Mouse (Mus musculus): ENCODE measurements around the gene Nexn. TPM values are rescaled to one million over a fixed set of nuclear protein-coding genes. Genes with fewer than 3 reads are reported as not detected.
"Not testable (repeated sequence)": the region's sequence is repeated elsewhere in the genome, so short reads cannot be mapped to it uniquely, and the experiment has no call there.

The Nexn gene
- polyA plus RNA-seq, 1 experiment = 10.4 TPM

DNA sequence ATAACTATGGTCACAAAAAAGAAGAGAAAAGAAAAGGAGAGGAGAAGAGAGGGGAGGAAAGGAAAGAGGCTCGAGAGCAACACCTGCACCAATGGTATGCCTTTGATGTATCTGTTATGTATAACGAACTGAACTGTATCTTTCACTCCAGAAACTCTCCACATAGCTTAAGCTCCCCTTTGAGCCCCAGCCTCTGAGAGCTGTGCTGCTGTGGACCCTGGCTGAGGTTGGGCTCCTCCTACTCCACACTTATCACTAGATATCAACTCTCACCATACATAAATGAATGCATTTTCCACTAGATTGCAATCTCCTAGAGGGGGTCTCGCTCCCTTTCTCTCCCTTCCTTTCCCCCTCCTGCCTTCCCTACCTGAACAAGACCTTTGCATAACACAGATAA, 62.2 kb downstream of the Nexn start:
- no peaks in the 10 kb centered on the region; the same call in 1 of the 2 replicates for H3K4me1 ChIP-seq (ENCODE audit: control insufficient read depth, insufficient read depth, insufficient read length, low read length)
- H3K27ac ChIP-seq (replicated peaks; ENCODE audit: low read depth, low read length) = no peak overlapping the region
- H3K4me3 ChIP-seq (ENCODE audit: insufficient read depth, low read depth, low read length) = no peak overlapping the region

DNA sequence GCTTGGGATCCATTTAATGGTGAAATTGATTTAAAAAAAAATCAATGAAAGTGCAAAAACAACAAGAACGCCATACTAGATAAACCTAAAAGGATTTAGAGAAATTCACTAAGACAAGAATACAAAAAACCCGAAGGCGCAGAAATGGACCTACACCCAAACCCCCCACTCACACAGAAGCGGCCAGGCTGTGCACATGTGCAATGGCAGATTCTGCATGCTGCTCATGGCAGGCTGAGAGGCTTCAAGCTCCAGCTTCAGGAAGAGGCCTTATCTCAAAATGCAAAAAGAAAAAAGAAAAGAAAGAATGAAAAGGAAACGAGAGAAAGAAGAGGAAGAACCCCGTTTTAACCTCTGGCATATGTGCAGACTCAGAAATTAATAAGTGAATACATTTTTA, 62.7 kb downstream of the Nexn start:
- no peak overlapping the region for H3K27ac ChIP-seq (replicated peaks; ENCODE audit: low read depth, low read length)
- H3K4me1 ChIP-seq (ENCODE audit: control insufficient read depth, insufficient read depth, insufficient read length, low read length) = no peaks in the 10 kb centered on the region; the same call in 1 of the 2 replicates
- H3K4me3 ChIP-seq (ENCODE audit: insufficient read depth, low read depth, low read length) = no peak overlapping the region

DNA sequence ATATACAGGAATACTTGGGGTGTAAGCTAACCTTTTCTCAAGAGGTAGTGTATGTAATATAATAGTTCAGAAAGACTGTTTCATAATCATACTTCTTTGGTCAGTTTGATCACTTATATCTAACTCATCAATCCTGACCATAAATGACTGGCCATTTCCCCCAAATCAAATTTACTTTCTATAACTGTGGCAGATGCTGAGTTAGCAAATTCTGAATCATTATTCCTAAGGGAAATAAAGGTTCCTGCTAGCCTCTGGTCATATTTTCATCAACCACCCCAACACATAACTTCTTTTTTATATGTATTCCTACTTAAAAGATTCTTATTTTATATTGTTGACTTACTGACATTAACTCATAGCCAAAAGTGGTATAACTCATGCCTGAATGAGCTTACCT, 63.2 kb downstream of the Nexn start:
- no peak overlapping the region for H3K4me3 ChIP-seq (ENCODE audit: insufficient read depth, low read depth, low read length)
- H3K4me1 ChIP-seq (ENCODE audit: control insufficient read depth, insufficient read depth, insufficient read length, low read length) = no peaks in the 10 kb centered on the region
- H3K27ac ChIP-seq (replicated peaks; ENCODE audit: low read depth, low read length) = no peak overlapping the region

DNA sequence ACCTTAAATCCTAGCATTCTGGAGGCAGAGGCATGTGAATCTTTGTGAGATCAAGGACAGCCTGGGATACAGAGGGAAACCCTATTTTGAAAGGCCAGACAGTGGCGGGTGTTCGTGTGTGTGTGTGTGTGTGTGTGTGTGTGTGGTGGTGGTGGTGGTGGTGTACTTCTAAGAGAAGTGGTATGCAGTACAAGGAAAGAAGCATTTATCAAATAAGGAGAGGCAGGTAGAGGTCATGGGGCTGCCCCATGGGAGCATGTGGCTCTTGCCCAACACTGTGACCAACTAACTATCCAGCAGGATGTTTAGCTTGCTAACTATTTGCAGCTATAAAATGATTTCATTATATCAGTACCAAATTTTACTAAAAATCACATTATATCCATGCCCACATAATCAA, 64.5 kb downstream of the Nexn start:
- H3K4me3 ChIP-seq (ENCODE audit: insufficient read depth, low read depth, low read length) = no peak overlapping the region
- 0 out of 2 replicates have a peak overlapping the region, but pooled peaks have one; percentile 15 for H3K27ac ChIP-seq (replicated peaks; ENCODE audit: low read depth, low read length)
- no peaks in the 10 kb centered on the region for H3K4me1 ChIP-seq (ENCODE audit: control insufficient read depth, insufficient read depth, insufficient read length, low read length)

DNA sequence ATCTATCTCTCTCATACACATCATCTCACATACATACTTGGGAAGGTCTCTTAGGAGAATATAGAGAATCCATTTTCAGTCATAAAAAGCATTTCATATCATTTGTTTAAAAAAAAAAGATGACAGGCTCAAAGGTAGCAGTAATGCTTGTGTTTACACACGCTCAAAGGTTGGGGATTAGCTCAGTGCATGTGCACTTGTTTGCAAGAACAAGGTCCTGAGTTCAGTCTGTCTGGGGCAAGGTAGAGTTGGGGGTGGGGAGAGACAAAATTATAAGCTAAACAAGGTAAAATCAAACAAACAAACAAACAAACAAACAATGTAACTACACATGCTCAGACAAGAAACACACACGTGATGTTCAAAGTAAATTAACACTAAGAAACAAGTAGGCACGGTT, 65.0 kb downstream of the Nexn start:
- H3K27ac ChIP-seq (replicated peaks; ENCODE audit: low read depth, low read length) = no peak overlapping the region

DNA sequence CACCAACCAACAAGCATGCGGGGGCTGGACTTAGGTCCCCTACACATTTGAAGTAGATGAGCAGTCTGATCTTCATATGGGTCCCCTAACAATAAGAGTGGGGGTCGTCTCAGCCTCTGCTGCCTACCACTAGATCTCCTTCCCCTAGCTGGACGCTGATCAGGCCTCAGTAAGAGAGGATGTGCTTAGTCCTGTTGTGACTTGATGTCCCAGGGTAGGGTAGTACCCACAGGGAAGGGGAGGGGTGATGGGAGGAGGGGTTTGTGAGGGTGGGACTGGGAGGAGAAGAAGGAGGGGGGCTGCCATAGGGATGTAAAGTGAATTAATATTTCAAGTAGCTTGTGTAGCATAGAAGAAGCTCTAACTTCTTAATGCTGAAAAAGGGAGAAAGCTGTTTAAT, 67.0 kb downstream of the Nexn start:
- H3K27ac ChIP-seq (replicated peaks; ENCODE audit: low read depth, low read length) = no peak overlapping the region
- H3K4me1 ChIP-seq (ENCODE audit: control insufficient read depth, insufficient read depth, insufficient read length, low read length) = no peaks in the 10 kb centered on the region
- H3K4me3 ChIP-seq (ENCODE audit: insufficient read depth, low read depth, low read length) = no peak overlapping the region

More for the DNA sequence above, 65.0 kb downstream of the Nexn start:
- Histone ChIP-seq H3K4me1 (ENCODE audit: control insufficient read depth, insufficient read depth, insufficient read length, low read length) (no peaks in the 10 kb centered on the region), H3K4me3 (ENCODE audit: insufficient read depth, low read depth, low read length) (no peak overlapping the region)

DNA sequence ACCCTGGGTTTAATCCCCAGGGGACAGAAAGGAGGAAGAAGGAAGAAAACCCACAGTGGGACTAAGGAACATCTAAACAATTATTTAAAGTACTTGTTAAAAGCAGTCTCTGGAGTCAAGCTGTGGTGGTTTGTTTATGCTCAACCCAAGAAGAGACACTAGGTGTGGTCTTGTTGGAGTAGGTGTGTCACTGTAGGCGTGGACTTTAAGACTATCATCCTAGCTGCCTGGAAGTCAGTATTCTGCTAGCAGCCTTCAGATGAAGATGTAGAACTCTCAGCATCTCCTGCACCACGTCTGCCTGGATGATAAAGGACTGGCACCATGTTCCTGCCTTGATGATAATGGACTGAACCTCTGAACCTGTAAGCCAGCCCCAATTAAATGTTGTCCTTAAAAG, 68.9 kb downstream of the Nexn start:
- not testable (repeated sequence) for H3K27ac ChIP-seq (replicated peaks; ENCODE audit: low read depth, low read length); H3K4me1 ChIP-seq (ENCODE audit: control insufficient read depth, insufficient read depth, insufficient read length, low read length); H3K4me3 ChIP-seq (ENCODE audit: insufficient read depth, low read depth, low read length)

DNA sequence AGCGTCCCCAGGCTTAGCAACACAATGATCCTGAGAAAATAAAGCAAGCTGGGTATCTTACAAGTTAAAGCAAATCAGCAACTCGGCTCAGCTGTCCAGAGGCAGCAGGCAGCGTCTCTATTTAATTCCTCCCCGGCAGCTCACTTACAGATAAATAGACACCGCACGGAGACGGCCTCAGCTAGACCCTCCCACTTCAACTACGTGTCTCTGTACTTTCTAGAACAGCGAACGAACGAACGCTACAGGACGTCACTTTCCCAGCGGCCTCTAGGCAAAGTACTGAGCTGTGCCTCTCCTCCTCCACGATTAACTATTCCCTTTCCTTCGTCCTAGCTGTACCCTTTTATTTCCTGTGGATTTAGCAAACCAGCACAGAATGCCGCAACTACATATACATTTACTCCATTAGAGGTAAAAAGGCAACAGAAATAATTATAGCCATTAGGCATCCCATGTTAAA, 72.5 kb downstream of the Nexn start:
- Histone ChIP-seq H3K4me1 (ENCODE audit: control insufficient read depth, insufficient read depth, insufficient read length, low read length) (peaks cover 8% of the 10 kb centered on the region), H3K27ac (replicated peaks; ENCODE audit: low read depth, low read length) (peak overlapping the region; percentile 68), H3K4me3 (ENCODE audit: insufficient read depth, low read depth, low read length) (peak overlapping the region; percentile 61)

DNA sequence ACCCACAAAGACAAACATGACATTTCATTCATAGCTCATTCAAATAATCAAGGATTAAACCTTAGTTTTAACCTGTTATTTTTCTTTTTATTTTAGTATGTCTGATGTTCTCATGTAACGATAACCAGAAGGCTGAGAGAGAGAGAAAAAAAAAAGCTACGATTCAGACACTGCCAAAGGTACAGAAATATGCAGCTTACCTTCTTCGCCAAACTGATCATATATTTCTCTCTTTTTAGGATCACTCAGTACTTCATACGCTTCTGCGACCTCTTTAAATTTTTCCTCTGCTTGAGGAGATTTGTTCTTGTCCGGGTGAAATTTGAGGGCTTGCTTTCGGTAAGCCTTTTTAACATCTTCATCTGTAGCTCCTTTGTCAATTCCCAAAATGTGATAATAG, 73.0 kb downstream of the Nexn start:
- Histone ChIP-seq H3K4me3 (ENCODE audit: insufficient read depth, low read depth, low read length) (peak overlapping the region; percentile 61), H3K4me1 (ENCODE audit: control insufficient read depth, insufficient read depth, insufficient read length, low read length) (peaks cover 8% of the 10 kb centered on the region), H3K27ac (replicated peaks; ENCODE audit: low read depth, low read length) (peak overlapping the region; percentile 68)

DNA sequence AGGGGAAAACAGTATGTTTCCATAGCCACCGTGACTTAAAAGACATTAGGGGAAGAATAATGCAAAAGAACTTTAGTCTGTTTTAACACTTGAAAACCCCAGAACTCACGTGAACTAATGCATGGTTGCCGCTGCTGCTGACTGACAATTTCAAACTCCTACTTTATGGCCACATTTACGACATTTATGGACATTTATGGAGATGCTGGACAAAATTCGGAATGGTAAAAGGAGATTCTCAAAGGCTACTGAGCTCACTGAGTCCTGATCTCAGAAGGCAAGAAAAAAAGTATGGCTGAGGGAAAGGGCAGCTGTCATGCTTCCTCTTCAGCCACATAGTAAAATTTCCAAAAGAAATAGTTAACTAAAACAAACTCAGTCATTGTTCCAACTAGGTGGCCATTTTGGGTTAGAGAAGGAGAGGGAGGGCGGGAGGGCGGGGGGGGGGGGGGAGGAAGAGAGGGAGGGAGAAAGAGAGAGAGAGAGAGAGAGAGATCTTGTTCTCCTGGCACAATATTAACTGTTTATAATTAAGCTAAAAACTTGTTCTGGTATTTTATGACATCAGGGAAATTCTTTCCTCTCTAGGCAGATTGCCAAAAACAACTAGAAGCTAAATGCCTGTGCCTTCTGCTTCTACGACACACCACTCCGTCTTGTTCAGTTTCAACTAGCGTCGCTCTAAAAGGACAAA, 73.8 kb downstream of the Nexn start:
- Histone ChIP-seq H3K4me3 (ENCODE audit: insufficient read depth, low read depth, low read length) (peak overlapping the region; percentile 67), H3K27ac (replicated peaks; ENCODE audit: low read depth, low read length) (peak overlapping the region; percentile 50), H3K4me1 (ENCODE audit: control insufficient read depth, insufficient read depth, insufficient read length, low read length) (peaks cover 8% of the 10 kb centered on the region)

DNA sequence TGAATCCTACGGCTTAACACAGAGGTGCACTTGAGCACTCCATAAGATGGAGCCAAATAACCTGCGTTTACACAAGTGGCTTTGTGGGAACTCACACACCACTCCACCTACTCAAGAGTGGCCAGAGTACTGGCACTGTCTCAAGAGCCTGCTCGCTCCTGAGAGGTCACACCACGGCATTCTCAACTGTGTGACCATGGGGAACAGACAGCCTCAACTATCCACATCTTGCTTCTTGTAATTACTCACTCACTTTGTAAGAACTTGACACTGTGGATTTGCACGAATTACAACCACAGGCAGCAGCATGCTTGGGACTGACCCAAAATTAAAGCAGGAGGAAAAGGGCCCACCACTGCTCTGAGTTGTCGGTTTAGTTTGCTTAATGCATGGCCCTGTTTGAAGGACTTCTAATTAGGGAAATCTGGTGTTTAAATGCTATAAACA, 74.3 kb downstream of the Nexn start:
- Histone ChIP-seq H3K4me1 (ENCODE audit: control insufficient read depth, insufficient read depth, insufficient read length, low read length) (peaks cover 9% of the 10 kb centered on the region), H3K27ac (replicated peaks; ENCODE audit: low read depth, low read length) (peak overlapping the region; percentile 50), H3K4me3 (ENCODE audit: insufficient read depth, low read depth, low read length) (peak overlapping the region; percentile 67)

DNA sequence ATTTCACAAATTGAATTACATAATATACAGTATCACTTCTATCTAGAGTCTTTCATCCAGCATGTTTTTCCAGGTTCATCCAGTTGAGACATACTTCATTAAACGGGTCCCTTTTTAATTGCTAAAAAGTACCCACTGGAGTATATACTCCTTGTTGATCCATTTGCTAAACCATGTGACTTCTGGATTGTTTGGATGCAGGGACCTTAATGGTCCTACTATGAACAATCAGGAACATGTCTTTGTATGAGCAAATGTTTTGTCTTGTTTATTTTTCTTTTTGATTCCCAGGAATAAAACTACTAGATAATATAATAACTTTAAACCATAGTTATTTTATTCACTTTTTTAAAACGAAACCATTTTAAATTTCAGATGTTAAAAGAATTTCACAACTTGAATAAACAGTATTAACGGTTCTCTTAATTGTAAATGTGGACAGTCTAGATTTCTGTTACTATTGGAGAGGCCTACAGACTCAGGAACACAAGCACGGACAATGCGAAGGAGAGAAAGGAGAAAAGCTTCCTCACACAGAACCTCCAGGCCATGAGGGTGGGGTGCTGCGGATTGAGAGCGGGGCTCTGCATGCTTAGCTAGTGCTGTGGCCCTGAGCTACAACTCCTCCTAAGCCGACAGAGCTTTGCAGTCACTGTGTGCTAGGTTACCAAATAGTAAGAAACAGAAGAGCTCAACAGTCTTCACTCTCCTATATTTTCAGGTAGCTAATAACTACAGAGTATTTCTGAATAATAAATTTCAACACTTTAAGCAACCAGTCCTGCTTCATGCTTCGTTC, 75.3 kb downstream of the Nexn start:
- H3K4me1 ChIP-seq (ENCODE audit: control insufficient read depth, insufficient read depth, insufficient read length, low read length) = peaks cover 9% of the 10 kb centered on the region
- H3K27ac ChIP-seq (replicated peaks; ENCODE audit: low read depth, low read length) = 0 out of 2 replicates have a peak overlapping the region, but pooled peaks have one; percentile 65
- H3K4me3 ChIP-seq (ENCODE audit: insufficient read depth, low read depth, low read length) = peak overlapping the region; percentile 51

DNA sequence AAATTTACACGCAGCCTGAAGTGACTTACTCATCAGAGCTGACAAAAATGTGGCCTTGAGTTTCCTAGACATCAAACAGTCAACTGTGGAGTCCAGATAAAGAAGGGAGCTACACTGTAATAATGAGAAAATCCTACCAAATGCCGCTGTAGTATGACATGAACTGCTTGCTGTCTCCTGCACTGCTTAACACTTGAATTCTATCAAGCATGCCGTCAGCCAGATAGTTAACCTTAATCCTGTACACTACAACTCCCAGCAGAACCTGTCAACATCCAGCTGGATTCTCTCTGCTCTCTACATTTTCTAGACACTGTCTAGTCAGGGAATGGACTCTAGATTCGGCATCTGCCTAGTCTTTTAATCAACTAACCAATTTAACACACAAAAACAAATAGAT, 76.8 kb downstream of the Nexn start:
- H3K27ac ChIP-seq (replicated peaks; ENCODE audit: low read depth, low read length) = 0 out of 2 replicates have a peak overlapping the region, but pooled peaks have one; percentile 2
- peaks cover 9% of the 10 kb centered on the region for H3K4me1 ChIP-seq (ENCODE audit: control insufficient read depth, insufficient read depth, insufficient read length, low read length)
- H3K4me3 ChIP-seq (ENCODE audit: insufficient read depth, low read depth, low read length) = no peak overlapping the region

All from brown adipose tissue, adult 24 weeks (tissue).